Mouse (Mus musculus) left cerebral cortex, adult 8-10 months (tissue): ENCODE data around the gene Zscan2. TPM values are rescaled to one million over a fixed set of nuclear protein-coding genes. Genes with fewer than 3 reads are reported as not detected.

Experiments used
- DNase-seq, 2 experiments: peaks; one replicate each; pipeline ENCODE4 v3.0.0; 2022; ENCODE audit warnings: low spot score in 2 of 2
- total RNA-seq, 4 experiments: library from RNA; stranded (reverse); gene quantifications; 2 replicates each; pipeline ENCODE4 v1.2.4; 2022

The Zscan2 gene
- total RNA-seq, 4 experiments from 2014 or later = 11.3 to 16.9 (median 14.0) TPM

GRCm38 (mm10) chr7:80882830-80883505, 22.2 kb downstream of the Zscan2 start:
- peak in 1 of 2 experiments; percentile 81 for DNase-seq

- DNase-seq = no peak
These were observed 24.9 kb downstream of the Zscan2 start for GRCm38 (mm10) chr7:80885666-80886065.

GRCm38 (mm10) chr7:80888595-80888994, 27.9 kb downstream of the Zscan2 start:
- no peak for DNase-seq

GRCm38 (mm10) chr7:80889021-80889511, 28.3 kb downstream of the Zscan2 start:
- DNase-seq = no peak

GRCm38 (mm10) chr7:80889841-80890241, 29.1 kb downstream of the Zscan2 start:
- no peak for DNase-seq

- DNase-seq = no peak
These were observed 32.5 kb downstream of the Zscan2 start for GRCm38 (mm10) chr7:80893086-80893752.

GRCm38 (mm10) chr7:80893753-80894129, 33.0 kb downstream of the Zscan2 start:
- no peak for DNase-seq

GRCm38 (mm10) chr7:80894196-80894595, 33.5 kb downstream of the Zscan2 start:
- DNase-seq = no peak

GRCm38 (mm10) chr7:80894815-80895519, 34.2 kb downstream of the Zscan2 start:
- DNase-seq = no peak

- DNase-seq = no peak
These were observed 36.4 kb downstream of the Zscan2 start for GRCm38 (mm10) chr7:80897134-80897533.

- no peak for DNase-seq
These were observed 37.0 kb downstream of the Zscan2 start for GRCm38 (mm10) chr7:80897721-80898120.

GRCm38 (mm10) chr7:80900944-80901501, 40.3 kb downstream of the Zscan2 start, which contains the start of gene Wdr73:
Gene Wdr73 (minus strand): TSS chr7:80901269.
- peak; percentile 69 to 88 for DNase-seq

- DNase-seq = no peak
These were observed 41.0 kb downstream of the Zscan2 start for GRCm38 (mm10) chr7:80901541-80902274.

- no peak for DNase-seq
These were observed 43.1 kb downstream of the Zscan2 start for GRCm38 (mm10) chr7:80903625-80904422.

- DNase-seq = no peak
These were observed 44.3 kb downstream of the Zscan2 start, which contains the start of gene Nmb for GRCm38 (mm10) chr7:80904921-80905515. Gene Nmb (minus strand): TSS chr7:80905076.

- DNase-seq = no peak
These were observed 50.3 kb downstream of the Zscan2 start for GRCm38 (mm10) chr7:80911053-80911452.

- no peak for DNase-seq
These were observed 51.8 kb downstream of the Zscan2 start for GRCm38 (mm10) chr7:80912496-80912895.

GRCm38 (mm10) chr7:80917916-80918465, 57.3 kb downstream of the Zscan2 start:
- no peak for DNase-seq

GRCm38 (mm10) chr7:80918982-80919646, 58.4 kb downstream of the Zscan2 start:
- no peak for DNase-seq
